Mouse (Mus musculus): ENCODE measurements at regions not wholly inside any gene's neighbourhood (a gene's known extent, or its start where the extent isn't known, plus 50 kb on each side); places are given as distances from the start of the nearest gene placed in this dataset.
A peak's percentile ranks its signal among the peaks of the same experiment; 100 is the strongest.

- DNase-seq (ENCODE audit: low spot score in 2 of 2) = no peak
Measured at GRCm38 (mm10) chr2:117811931-117812330, 299.7 kb upstream of the Thbs1 start.

- DNase-seq (ENCODE audit: low spot score in 2 of 2) = no peak
Measured at GRCm38 (mm10) chr2:117819701-117820225, 291.9 kb upstream of the Thbs1 start.

GRCm38 (mm10) chr2:117820708-117821107 lies 291.0 kb upstream of the Thbs1 start:
- DNase-seq (ENCODE audit: low spot score in 2 of 2) = no peak

GRCm38 (mm10) chr2:117825088-117825487 lies 286.6 kb upstream of the Thbs1 start:
- DNase-seq (ENCODE audit: low spot score in 2 of 2) = no peak

- no peak for DNase-seq (ENCODE audit: low spot score in 2 of 2)
Measured at GRCm38 (mm10) chr2:117827278-117827677, 284.4 kb upstream of the Thbs1 start.

GRCm38 (mm10) chr2:117838387-117838786 lies 273.3 kb upstream of the Thbs1 start:
- DNase-seq (ENCODE audit: low spot score in 2 of 2) = peak; percentile 60 to 70

GRCm38 (mm10) chr2:117840406-117840805 lies 271.3 kb upstream of the Thbs1 start:
- DNase-seq (ENCODE audit: low spot score in 2 of 2) = peak; percentile 78 to 86

GRCm38 (mm10) chr2:117842309-117842986 lies 269.2 kb upstream of the Thbs1 start:
- no peak for DNase-seq (ENCODE audit: low spot score in 2 of 2)

- DNase-seq (ENCODE audit: low spot score in 2 of 2) = no peak
Measured at GRCm38 (mm10) chr2:117852442-117852841, 259.2 kb upstream of the Thbs1 start.

GRCm38 (mm10) chr2:117862301-117862700 lies 249.4 kb upstream of the Thbs1 start:
- DNase-seq (ENCODE audit: low spot score in 2 of 2) = no peak

- no peak for DNase-seq (ENCODE audit: low spot score in 2 of 2)
Measured at GRCm38 (mm10) chr2:117865119-117865518, 246.6 kb upstream of the Thbs1 start.

GRCm38 (mm10) chr2:117866946-117867345 lies 244.7 kb upstream of the Thbs1 start:
- DNase-seq (ENCODE audit: low spot score in 2 of 2) = peak in 1 of 2 experiments; percentile 16

GRCm38 (mm10) chr2:117867409-117867808 lies 244.3 kb upstream of the Thbs1 start:
- DNase-seq (ENCODE audit: low spot score in 2 of 2) = peak; percentile 12 to 20

- no peak for DNase-seq (ENCODE audit: low spot score in 2 of 2)
Measured at GRCm38 (mm10) chr2:117868857-117869256, 242.8 kb upstream of the Thbs1 start.

GRCm38 (mm10) chr2:117871507-117872282 lies 240.0 kb upstream of the Thbs1 start:
- DNase-seq (ENCODE audit: low spot score in 2 of 2) = no peak

- DNase-seq (ENCODE audit: low spot score in 2 of 2) = no peak
Measured at GRCm38 (mm10) chr2:117877816-117878215, 233.9 kb upstream of the Thbs1 start.

- no peak for DNase-seq (ENCODE audit: low spot score in 2 of 2)
Measured at GRCm38 (mm10) chr2:117882136-117882535, 229.5 kb upstream of the Thbs1 start.

- DNase-seq (ENCODE audit: low spot score in 2 of 2) = no peak
Measured at GRCm38 (mm10) chr2:117882890-117883289, 228.8 kb upstream of the Thbs1 start.

GRCm38 (mm10) chr2:117886516-117886915 lies 225.2 kb upstream of the Thbs1 start:
- no peak for DNase-seq (ENCODE audit: low spot score in 2 of 2)

- no peak for DNase-seq (ENCODE audit: low spot score in 2 of 2)
Measured at GRCm38 (mm10) chr2:117901311-117901710, 210.4 kb upstream of the Thbs1 start.

GRCm38 (mm10) chr2:117902837-117903236 lies 208.8 kb upstream of the Thbs1 start:
- no peak for DNase-seq (ENCODE audit: low spot score in 2 of 2)

GRCm38 (mm10) chr2:117903705-117904104 lies 208.0 kb upstream of the Thbs1 start:
- DNase-seq (ENCODE audit: low spot score in 2 of 2) = no peak

- no peak for DNase-seq (ENCODE audit: low spot score in 2 of 2)
Measured at GRCm38 (mm10) chr2:117906509-117906908, 205.2 kb upstream of the Thbs1 start.

Data from heart, adult 9 months (tissue).